8 mouse cellular contexts compared by ENCODE assay signal in the genomic region with DNA sequence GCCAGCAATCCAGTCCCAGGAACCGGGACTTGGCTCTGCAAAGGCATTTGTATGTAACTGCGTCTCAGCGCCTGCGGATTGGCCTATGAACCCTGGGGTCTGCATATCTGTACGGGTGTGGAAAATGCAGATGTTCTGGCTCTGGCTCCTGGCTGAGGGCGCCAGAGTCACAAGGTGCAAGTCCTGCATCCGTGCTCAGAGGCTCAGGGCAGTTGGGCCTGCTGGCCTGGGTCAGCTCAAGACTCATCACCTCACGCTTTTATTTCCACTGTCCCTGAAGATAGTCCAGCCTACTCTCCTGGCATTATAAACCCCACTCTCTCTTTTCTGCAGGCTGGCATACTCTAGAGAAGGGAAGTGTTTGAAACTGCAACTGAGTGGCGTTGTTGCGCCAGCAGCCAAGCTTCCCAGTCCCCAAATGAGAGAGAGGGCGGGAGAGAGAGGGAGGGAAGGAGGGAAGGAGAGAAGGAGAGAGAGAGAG. TPM values are rescaled to one million over a fixed set of nuclear protein-coding genes. Genes with fewer than 3 reads are reported as not detected.
DNase-seq lines count a peak whose midpoint lies in the region; ATAC-seq and TF ChIP-seq lines count a peak whose summit lies in the region.

No protein-coding gene starts in this region.

- H3K36me3 ChIP-seq in forebrain, embryonic 10.5 days (replicated peaks): no peaks in the 10 kb centered on the region
- no peaks in the 10 kb centered on the region for H3K36me3 ChIP-seq in hindbrain, embryonic 14.5 days (replicated peaks; ENCODE audit: control insufficient read depth, insufficient read depth)
- no peaks in the 10 kb centered on the region for H3K36me3 ChIP-seq in myocyte (ENCODE audit: control insufficient read depth, insufficient read depth)

- peak overlapping the region; percentile 86 for H3K4me3 ChIP-seq in forebrain, embryonic 10.5 days
- H3K4me3 ChIP-seq in hindbrain, embryonic 14.5 days (replicated peaks; ENCODE audit: low read length): peak overlapping the region; percentile 89
- peak overlapping the region; percentile 26 for H3K4me3 ChIP-seq in myocyte

- peak overlapping the region; percentile 59 for H3ac ChIP-seq in myocyte (ENCODE audit: control insufficient read depth, insufficient read length)

- under 1% methylated on average over 11 of the region's 11 CpGs for WGBS in forebrain, embryonic 10.5 days
- WGBS in hindbrain, embryonic 14.5 days: 1% methylated on average over 11 of the region's 11 CpGs

- ATAC-seq in hindbrain, embryonic 14.5 days (ENCODE audit: low FRiP score): peak; percentile 21; the same call in 1 of the 2 replicates

- H3K9ac ChIP-seq in hindbrain, embryonic 14.5 days: peak overlapping the region; percentile 97

- TF ChIP-seq POLR2A in myocyte (IDR thresholded peaks at IDR 0.05; ENCODE audit: insufficient read length, low read depth): no peak

- peak overlapping the region; percentile 85 for H3K4me2 ChIP-seq in hindbrain, embryonic 14.5 days (replicated peaks)
- peak overlapping the region; percentile 79 for H3K4me2 ChIP-seq in myocyte (ENCODE audit: low read depth)

- peak; percentile 48 for DNase-seq in adrenal gland, adult 2 months
- DNase-seq in adrenal gland, postnatal 25 days: no peak
- peak; percentile 85 for DNase-seq in Muller cell, postnatal 12 days (ENCODE audit: inconsistent ontology term)
- peak; percentile 63 for DNase-seq in forebrain, embryonic 10.5 days (ENCODE audit: extremely low spot score, low spot score)
- DNase-seq in hindbrain, embryonic 14.5 days (ENCODE audit: low spot score): peak; percentile 60
- DNase-seq in left cerebral cortex, postnatal 10 days (ENCODE audit: extremely low spot score in 1 of 2, low spot score in 2 of 2): peak; percentile 27 to 29
- DNase-seq in urinary bladder, postnatal 36 days (ENCODE audit: low spot score in 2 of 2): no peak

- intact Hi-C loops in left cerebral cortex, postnatal 10 days (cut with DNase I): loop anchor here (5.0 kb wide), 1 partner anchor 811 kb away; no protein-coding TSS in a partner anchor

- peaks cover 62% of the 10 kb centered on the region for H3K27me3 ChIP-seq in forebrain, embryonic 10.5 days (ENCODE audit: poor library complexity, severe bottlenecking)
- H3K27me3 ChIP-seq in hindbrain, embryonic 14.5 days (ENCODE audit: control insufficient read depth, insufficient read depth, low read length): peaks cover 8% of the 10 kb centered on the region; the same call in 1 of the 2 replicates
- H3K27me3 ChIP-seq in myocyte (ENCODE audit: control insufficient read depth, insufficient read depth, insufficient read length): peaks cover 24% of the 10 kb centered on the region

- H3K9me3 ChIP-seq in forebrain, embryonic 10.5 days: no peaks in the 10 kb centered on the region
- H3K9me3 ChIP-seq in hindbrain, embryonic 14.5 days (ENCODE audit: control insufficient read depth, low read length): no peaks in the 10 kb centered on the region

- no peaks in the 10 kb centered on the region for H3K79me2 ChIP-seq in myocyte (ENCODE audit: control insufficient read depth, insufficient read depth)

- H3K4me1 ChIP-seq in forebrain, embryonic 10.5 days: peaks cover 76% of the 10 kb centered on the region
- H3K4me1 ChIP-seq in hindbrain, embryonic 14.5 days (replicated peaks; ENCODE audit: control insufficient read depth, insufficient read depth, low read length): peaks cover 28% of the 10 kb centered on the region

- peak overlapping the region; percentile 99 for H3K27ac ChIP-seq in forebrain, embryonic 10.5 days
- peak overlapping the region; percentile 98 for H3K27ac ChIP-seq in hindbrain, embryonic 14.5 days

TF ChIP-seq in myocyte, 11 proteins besides CTCF, POLR2A, EP300 and RAD21:
- TF ChIP-seq USF1 (IDR thresholded peaks at IDR 0.05; ENCODE audit: low read depth) (no peak), MAX (IDR thresholded peaks at IDR 0.05; ENCODE audit: low read depth) (no peak), E2F4 (IDR thresholded peaks at IDR 0.05; ENCODE audit: insufficient read depth) (no peak), CEBPB (IDR thresholded peaks at IDR 0.05; ENCODE audit: insufficient read depth, poor library complexity, severe bottlenecking) (0 out of 2 replicates have a peak, but pooled peaks have one; percentile 29)

RNA-seq across cellular contexts. Expression of gene Npas3, which starts 3.3 kb away (rescaled TPM):
- total RNA-seq in adrenal gland, adult 2 months (2021): 1 to 10 TPM; 2.1 to 4.4 TPM
- 0.98 and 2.3 TPM in 2 replicates for polyA plus RNA-seq in adrenal gland, adult 2 months (2012; rRNA removed)
- 2.7 and 3.0 TPM in 2 replicates for total RNA-seq in adrenal gland, postnatal 25 days (2021)
- polyA plus RNA-seq in forebrain, embryonic 10.5 days (2016; fragmentation: Nextera tagmentation; extraction: Ambion mirVana): 7.2 and 8.6 TPM in 2 replicates
- 25.9 and 31.5 TPM in 2 replicates for polyA plus RNA-seq in hindbrain, embryonic 14.5 days (2014; fragmentation: Nextera tagmentation; extraction: Ambion mirVana)
- total RNA-seq in left cerebral cortex, postnatal 10 days (2021): 10 to 100 TPM; 32.8 to 33.8 TPM
- 0.18 TPM for polyA plus RNA-seq in myocyte (2012; fragmentation: generic; extraction: Trizol)

Comparison
In these comparisons a context has a peak if more than half of its experiments do, and no peak if none do; other contexts are left out.
1. DNase-seq: peak in adrenal gland, adult 2 months (single experiment), Muller cell, postnatal 12 days (single experiment), forebrain, embryonic 10.5 days (single experiment), hindbrain, embryonic 14.5 days (single experiment) and left cerebral cortex, postnatal 10 days (2 of 2); none in adrenal gland, postnatal 25 days (single experiment) and urinary bladder, postnatal 36 days (0 of 2).
2. H3K4me3 ChIP-seq: peak in every context shown above with its lines; median percentile 89 in hindbrain, embryonic 14.5 days; 86 in forebrain, embryonic 10.5 days; 26 in myocyte.